Mouse (Mus musculus) adrenal gland, adult 18-20 months (tissue): Measurements from ENCODE around the gene Cul7. TPM values are rescaled to one million over a fixed set of nuclear protein-coding genes. Genes with fewer than 3 reads are reported as not detected.

Experiments
- DNase-seq, 2 experiments: peaks; one replicate each; pipeline ENCODE4 v3.0.0; 2021 to 2022; ENCODE audit warnings: low spot score in 2 of 2
- total RNA-seq, 2 experiments: library from RNA; stranded (reverse); gene quantifications; 1 replicate in 1 of 2; 2 replicates in 1 of 2; pipeline ENCODE4 v1.2.3; 2021

Cul7 gene
- total RNA-seq, 2 experiments from 2014 or later: 32.1 to 36.3 TPM

- DNase-seq: no peak
These were observed 17.6 kb downstream of the Cul7 start for GRCm38 (mm10) chr17:46667712-46668111.

DNA sequence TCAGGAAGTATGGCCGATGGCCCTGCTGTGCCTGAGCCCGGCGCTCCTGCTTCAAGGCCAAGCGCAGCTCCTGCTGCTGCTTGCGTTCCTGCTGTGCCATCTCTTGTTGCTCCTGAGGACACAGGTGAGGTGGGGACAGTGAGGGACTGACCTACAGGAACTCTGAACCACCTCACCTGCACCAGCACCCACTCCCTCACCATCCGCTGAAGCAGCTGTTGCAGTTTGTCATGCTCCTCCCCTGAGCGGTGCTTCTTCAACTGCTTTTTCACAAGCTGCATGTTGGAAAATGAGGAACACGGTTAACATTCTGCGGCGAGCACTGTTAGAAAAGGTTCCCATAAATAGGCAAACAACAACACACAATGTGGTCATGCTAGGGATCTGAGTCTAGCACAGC, 19.8 kb downstream of the Cul7 start:
- no peak for DNase-seq

GRCm38 (mm10) chr17:46673850-46674529, 23.9 kb downstream of the Cul7 start, which contains the start of gene Rrp36:
Gene Rrp36, minus strand, starts transcription at chr17:46674352.
- peak; percentile 79 to 83 for DNase-seq

- peak in 1 of 2 experiments; percentile 17 for DNase-seq
These were observed 24.6 kb downstream of the Cul7 start for GRCm38 (mm10) chr17:46674530-46675283.

DNA sequence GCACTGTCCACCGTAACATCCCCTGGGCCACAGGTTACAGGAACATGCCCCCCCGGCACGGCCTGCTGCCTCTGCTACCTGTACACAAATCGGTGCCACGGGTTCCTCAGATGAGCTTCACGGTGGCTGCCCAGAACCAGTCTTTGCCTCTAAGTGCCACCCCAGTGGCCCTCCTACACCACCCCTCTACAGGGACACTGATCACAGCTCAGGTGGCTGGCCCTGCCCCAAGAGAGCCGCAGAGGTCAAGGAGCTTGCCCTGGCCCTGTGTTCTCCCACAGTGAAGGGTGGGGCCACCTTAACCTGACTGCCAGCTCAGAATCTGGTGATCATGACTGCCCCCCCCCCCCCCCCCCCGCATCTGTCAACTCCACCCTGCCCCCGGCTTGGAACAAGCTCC, 28.3 kb downstream of the Cul7 start, which contains the start of gene Mea1:
Mea1 (plus strand) TSS at position 378 of the 400 bp plus-strand sequence.
- no peak for DNase-seq

DNA sequence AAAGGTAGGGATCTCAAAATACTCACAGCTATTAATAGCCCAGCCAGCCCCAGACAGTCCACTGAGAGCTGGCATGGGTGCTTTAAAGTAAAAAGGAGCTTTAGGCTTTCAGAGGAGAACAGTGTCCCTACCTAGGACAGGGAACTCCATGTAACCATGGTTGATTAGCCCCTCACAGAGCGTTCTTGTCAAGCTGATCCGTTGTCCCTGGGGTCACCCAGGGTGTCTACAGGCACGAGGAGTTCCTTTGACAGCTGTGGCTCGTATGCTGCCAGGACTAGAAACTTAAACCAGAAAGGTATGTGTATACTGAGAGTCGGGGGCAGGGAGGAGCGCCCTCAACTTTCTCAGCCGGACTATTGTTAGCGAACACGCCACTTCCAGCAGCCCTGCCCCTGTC, 28.8 kb downstream of the Cul7 start:
- no peak for DNase-seq

- peak; percentile 26 to 48 for DNase-seq
These were observed 30.0 kb downstream of the Cul7 start for GRCm38 (mm10) chr17:46679843-46680759.

- peak; percentile 93 to 94 for DNase-seq
These were observed 30.7 kb downstream of the Cul7 start, which contains the start of gene Klhdc3 for GRCm38 (mm10) chr17:46680760-46681373. Gene Klhdc3, minus strand, starts transcription at chr17:46680914.

DNA sequence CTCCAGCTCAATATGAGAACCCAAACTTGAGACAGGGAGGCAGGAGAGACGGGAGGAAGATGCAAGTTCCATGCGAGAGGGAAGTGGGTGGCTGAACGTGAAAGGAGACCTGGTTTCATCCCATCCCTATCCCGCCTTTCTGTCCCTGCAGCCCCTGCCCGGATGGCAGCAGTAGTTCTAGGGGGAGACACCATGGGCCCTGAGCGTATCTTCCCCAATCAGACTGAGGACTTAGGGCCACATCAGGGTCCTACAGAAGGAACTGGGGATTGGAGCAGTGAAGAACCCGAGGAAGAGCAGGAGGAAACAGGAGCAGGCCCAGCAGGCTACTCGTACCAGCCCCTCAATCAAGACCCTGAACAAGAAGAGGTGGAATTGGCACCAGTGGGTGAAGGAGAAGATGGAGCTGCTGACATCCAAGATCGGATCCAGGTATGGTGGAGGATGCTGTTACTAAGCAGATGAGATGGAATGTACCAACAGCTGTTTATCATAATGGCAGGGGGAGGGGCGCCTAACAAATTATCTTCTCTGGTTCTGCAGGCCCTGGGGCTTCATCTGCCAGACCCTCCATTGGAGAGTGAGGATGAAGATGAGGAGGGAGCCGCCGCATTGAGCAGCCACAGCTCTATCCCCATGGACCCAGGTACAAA, 31.5 kb downstream of the Cul7 start:
- DNase-seq: no peak

- no peak for DNase-seq
These were observed 32.7 kb downstream of the Cul7 start for GRCm38 (mm10) chr17:46682654-46683389.

DNA sequence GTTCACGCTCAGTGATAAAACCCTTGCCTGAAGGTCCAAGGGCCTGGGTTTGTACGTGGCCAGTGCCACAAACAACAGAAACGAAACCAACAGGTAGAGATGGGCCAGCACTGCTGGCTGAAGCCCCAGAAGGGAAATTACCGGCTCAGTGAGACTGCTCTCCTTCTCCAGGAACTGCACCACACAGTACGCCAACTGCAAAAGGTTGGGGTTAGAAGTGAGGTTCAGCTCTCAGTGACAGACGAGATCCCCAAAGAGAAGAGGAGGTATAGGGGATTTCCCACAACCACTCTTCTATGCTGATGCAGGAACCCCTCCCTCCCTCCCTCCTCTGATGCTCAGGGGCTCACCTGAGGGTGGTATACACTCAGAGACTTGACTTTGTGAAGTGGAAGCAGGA, 35.8 kb downstream of the Cul7 start:
- no peak for DNase-seq

- no peak for DNase-seq
These were observed 40.5 kb downstream of the Cul7 start for GRCm38 (mm10) chr17:46690665-46691064.

DNA sequence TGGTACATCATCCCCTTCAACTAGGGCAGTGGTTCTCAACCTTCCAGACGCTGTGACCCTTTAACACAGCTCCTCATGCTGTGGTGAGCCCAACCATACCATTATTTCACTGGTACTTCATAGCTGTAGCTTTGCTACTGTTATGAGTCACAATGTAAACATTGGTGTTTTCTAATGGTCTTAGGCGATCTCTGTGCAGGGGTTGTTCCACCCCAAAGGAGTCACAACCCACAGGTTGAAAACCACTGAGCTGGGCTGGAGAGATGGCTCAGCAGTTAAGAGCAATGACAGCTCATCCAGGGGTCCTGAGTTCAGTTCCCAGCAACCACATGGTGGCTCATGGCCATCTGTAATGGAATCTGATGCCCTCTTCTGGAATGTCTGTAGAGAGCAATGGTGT, 41.3 kb downstream of the Cul7 start:
- no peak for DNase-seq

- DNase-seq: no peak
These were observed 44.5 kb downstream of the Cul7 start for GRCm38 (mm10) chr17:46694517-46695063.

GRCm38 (mm10) chr17:46698515-46698914, 48.4 kb downstream of the Cul7 start:
- no peak for DNase-seq

DNA sequence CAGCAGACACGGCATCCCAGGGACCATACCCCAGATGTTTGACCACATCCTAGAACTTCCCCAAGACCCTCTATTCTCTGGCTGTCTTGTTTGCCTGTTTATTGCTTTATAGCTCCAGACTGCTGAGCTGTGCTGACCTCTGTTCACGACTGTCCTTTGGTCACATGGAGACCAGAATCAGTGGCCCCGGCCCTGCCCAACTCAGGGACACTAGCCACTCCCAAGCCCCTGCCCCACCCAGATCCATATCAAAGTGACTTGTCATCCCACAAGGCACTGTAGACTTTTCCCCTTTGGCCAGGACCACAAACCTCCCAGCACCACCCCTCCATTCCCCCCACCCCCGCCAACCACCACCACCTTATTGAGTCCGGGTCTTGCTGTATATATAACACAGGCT, 49.1 kb downstream of the Cul7 start:
- DNase-seq: no peak

DNA sequence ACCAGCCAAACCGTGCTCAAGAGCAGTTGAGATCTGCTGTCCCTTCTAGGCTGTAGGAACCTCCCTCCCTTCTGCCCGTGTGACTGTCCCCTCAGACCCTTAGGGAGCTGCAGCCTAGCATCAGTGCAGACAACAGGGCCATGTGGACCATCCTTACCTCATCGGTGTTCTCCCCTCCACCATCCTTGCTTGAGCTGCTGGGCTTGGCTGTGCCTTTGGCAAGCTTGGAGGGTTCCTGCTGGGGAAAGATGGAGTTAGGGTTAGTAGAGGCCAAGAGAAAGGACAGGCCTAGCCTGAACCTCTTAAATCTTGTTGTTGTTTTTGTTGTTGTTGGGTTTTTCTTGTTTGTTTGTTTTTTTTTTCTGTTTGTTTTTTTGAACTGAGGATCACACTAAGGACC, 49.8 kb downstream of the Cul7 start:
- no peak for DNase-seq

- no peak for DNase-seq
These were observed 51.4 kb downstream of the Cul7 start for GRCm38 (mm10) chr17:46701489-46701888.

DNA sequence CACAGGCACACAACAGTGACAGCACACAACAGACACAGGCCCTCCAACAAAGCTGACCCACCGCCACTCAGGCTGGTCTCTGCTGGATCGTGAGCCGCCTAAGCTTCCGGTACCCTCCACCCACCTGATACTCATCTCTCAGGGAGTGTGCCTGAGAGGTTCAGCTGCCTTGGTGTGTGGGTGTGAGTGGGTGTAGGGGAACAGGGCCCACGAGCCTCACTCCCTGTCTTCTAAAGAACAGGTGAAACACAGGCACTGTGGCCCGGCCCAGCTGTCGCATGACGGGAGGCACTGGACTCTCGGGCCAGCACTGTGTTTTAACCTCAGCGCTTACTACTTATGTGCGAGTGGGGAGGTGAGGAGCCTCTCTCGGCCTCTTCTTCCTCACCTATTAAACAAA, 52.0 kb downstream of the Cul7 start:
- no peak for DNase-seq
